Mouse (Mus musculus) gastrocnemius, postnatal 25 days (tissue): ENCODE data around the gene Olfr734. TPM values are rescaled to one million over a fixed set of nuclear protein-coding genes. Genes with fewer than 3 reads are reported as not detected.

Source experiments
- DNase-seq: peaks from one replicate; pipeline ENCODE4 v3.0.0; 2022
- long read RNA-seq, 2 experiments: library from polyadenylated mRNA; stranded (forward); transcript quantifications; one replicate each; pipeline ENCODE4 v2.0.0; 2021
- total RNA-seq, 2 experiments: library from RNA; stranded (reverse); gene quantifications; 1 replicate in 1 of 2; 2 replicates in 1 of 2; pipeline ENCODE4 v1.2.3; 2021

Gene Olfr734
- total RNA-seq, result not detected
- long read RNA-seq, experiment 1, result 0 reads
- long read RNA-seq, experiment 2, result 0 reads

- no peak for DNase-seq
Measured at GRCm38 (mm10) chr14:50326661-50327060, at the start of gene Olfr734. Gene Olfr734, minus strand, starts transcription at chr14:50326761.

- no peak for DNase-seq
Measured at GRCm38 (mm10) chr14:50363561-50363960, 37.0 kb upstream of the Olfr734 start.

DNA sequence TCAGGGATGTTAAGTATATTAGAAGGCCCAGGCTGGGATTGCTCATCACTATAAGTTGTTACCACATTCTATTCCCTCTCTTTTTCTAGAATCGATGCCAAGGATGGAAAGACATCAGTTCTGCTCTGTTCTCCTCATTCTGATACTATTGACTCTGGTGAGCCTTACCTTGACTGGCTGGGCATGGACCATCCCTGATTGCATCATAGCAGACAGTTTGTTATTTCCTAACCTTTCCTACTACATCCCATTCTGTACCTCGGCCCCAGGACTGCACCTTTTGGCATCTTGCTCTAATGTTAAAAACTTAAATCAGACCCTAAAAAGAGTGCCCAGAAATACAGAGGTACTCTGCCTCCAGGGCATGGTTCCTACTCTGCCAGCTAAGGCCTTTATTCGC lies 33.9 kb upstream of the Olfr734 start:
- no peak for DNase-seq

- no peak for DNase-seq
Measured at GRCm38 (mm10) chr14:50357593-50357992, 31.0 kb upstream of the Olfr734 start, which contains the start of gene Tlr11. Gene Tlr11, plus strand, starts transcription at chr14:50357914.

DNA sequence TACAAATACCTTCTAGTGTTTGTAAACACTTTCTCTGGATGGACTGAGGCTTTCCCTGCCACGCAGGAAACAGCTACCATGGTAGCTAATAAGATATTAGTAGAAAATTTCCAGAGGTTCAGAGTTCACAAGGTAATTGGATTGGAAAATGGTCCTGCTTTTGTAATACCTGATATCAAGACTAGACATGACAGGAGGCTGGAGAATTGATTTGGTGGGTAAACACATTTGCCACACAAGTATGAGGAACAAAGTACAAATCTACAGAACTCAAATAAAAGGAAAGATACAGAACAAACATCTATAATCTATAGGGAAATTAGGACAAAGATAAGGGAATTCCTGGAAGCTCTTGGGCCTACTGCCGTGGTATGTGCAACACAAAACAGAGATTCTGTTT lies 30.2 kb upstream of the Olfr734 start:
- no peak for DNase-seq

DNA sequence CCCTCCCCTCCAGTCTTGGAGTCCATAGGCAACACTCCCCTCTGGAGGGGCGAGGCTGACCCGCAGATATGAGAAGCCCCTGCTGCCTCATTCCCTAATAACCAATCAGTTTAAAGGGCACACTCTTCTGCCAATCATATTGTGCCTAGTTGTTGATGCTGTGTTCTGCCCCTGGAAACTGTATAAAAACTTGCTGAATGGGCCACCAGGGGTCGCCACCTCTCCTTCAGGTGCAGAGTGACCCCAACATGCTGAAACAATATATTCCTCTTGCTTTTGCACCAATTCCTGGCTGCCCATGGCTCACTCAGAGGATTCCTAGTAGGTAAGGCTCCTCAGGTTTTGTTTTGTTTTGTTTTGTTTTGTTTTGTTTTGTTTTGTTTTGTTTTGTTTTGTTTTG lies 25.9 kb upstream of the Olfr734 start:
- DNase-seq, result no peak

GRCm38 (mm10) chr14:50348796-50349195 lies 22.2 kb upstream of the Olfr734 start, which contains the start of gene Olfr735:
Gene Olfr735, minus strand, starts transcription at chr14:50348872.
- no peak for DNase-seq

- no peak for DNase-seq
Measured at GRCm38 (mm10) chr14:50301422-50301821, 25.1 kb downstream of the Olfr734 start, which contains the start of gene Olfr733. Gene Olfr733, minus strand, starts transcription at chr14:50301522.

GRCm38 (mm10) chr14:50284106-50284505 lies 42.5 kb downstream of the Olfr734 start, which contains the start of gene Olfr732:
Gene Olfr732, minus strand, starts transcription at chr14:50284206.
- DNase-seq, result no peak

Other genes starting within 250 kb of the Olfr734 start
- gene Olfr726, start 235.8 kb downstream of the Olfr734 start, total RNA-seq, result not detected
- not detected for gene Olfr727, start 203.6 kb downstream of the Olfr734 start, total RNA-seq
- gene Olfr728, start 184.1 kb downstream of the Olfr734 start, total RNA-seq, result not detected
- gene Olfr729, start 173.9 kb downstream of the Olfr734 start, total RNA-seq, result not detected
- not detected for gene Olfr730, start 138.6 kb downstream of the Olfr734 start, total RNA-seq
- gene Olfr731, start 84.9 kb downstream of the Olfr734 start, total RNA-seq, result not detected
- not detected for gene Olfr732, start 42.6 kb downstream of the Olfr734 start, total RNA-seq
- not detected for gene Olfr733, start 25.2 kb downstream of the Olfr734 start, total RNA-seq
- not detected for gene Olfr735, start 22.1 kb upstream of the Olfr734 start, total RNA-seq
- not detected for gene Tlr11, start 31.2 kb upstream of the Olfr734 start, total RNA-seq
- gene Olfr736, start 54.4 kb upstream of the Olfr734 start, total RNA-seq, result not detected
- gene Olfr738, start 80.8 kb upstream of the Olfr734 start, total RNA-seq, result not detected
- not detected for gene Olfr739, start 91.9 kb upstream of the Olfr734 start, total RNA-seq
- gene Olfr740, start 118.8 kb upstream of the Olfr734 start, total RNA-seq, result not detected
- gene Olfr741, start 146.0 kb upstream of the Olfr734 start, total RNA-seq, result not detected
- gene Olfr742, start 176.8 kb upstream of the Olfr734 start, total RNA-seq, result not detected
- gene Olfr743, start 195.1 kb upstream of the Olfr734 start, total RNA-seq, result not detected